Comparison of ENCODE assay signal across 9 mouse cellular contexts in genomic region chr15:42928331-42928730, GRCm38 (mm10).
"Had no signal": no experiment of that assay in that cellular context is flagged by ENCODE, and none has a peak within 500 bp of the region (broad histone marks: within the 10 kb centered on the region; RNA-seq: fewer than 3 reads in every experiment).

No protein-coding gene starts in this region.

- H3K27ac ChIP-seq: limb, embryonic 13.5 days; liver, embryonic 14.5 days; midbrain, embryonic 13.5 days; stomach, embryonic 15.5 days had no signal

- H3K4me3 ChIP-seq: limb, embryonic 13.5 days; midbrain, embryonic 13.5 days; stomach, embryonic 15.5 days had no signal

- DNase-seq: kidney, adult 11 months; kidney, postnatal 10 days; kidney, postnatal 4 days; lung, adult 18-20 months; thymus, postnatal 36 days had no signal
